Mouse (Mus musculus) bone marrow macrophage, adult 2 months (primary cell): ENCODE data around the gene Hipk2. TPM values are rescaled to one million over a fixed set of nuclear protein-coding genes. Genes with fewer than 3 reads are reported as not detected.

Experiments
- H3K27ac ChIP-seq: 2 replicates; pipeline ENCODE4 v1.5.1; 2012; ENCODE audit warnings: low read depth, low read length; ENCODE audit not compliant: insufficient read depth
- H3K4me1 ChIP-seq: 2 replicates; pipeline ENCODE4 v1.6.1; 2012; ENCODE audit warnings: low read length; ENCODE audit not compliant: control insufficient read depth, insufficient read depth
- H3K4me3 ChIP-seq: 2 replicates; pipeline ENCODE4 v1.5.1; 2012; ENCODE audit warnings: mild to moderate bottlenecking, low read length, moderate library complexity; ENCODE audit not compliant: insufficient read depth
- CTCF ChIP-seq: IDR thresholded peaks from 2 replicates; pipeline ENCODE4 v1.5.1; 2012; ENCODE audit warnings: low read depth, mild to moderate bottlenecking, low read length, moderate library complexity
- POLR2A ChIP-seq: IDR thresholded peaks from 2 replicates; pipeline ENCODE4 v1.6.1; 2012; ENCODE audit warnings: mild to moderate bottlenecking, low read depth, low read length, borderline replicate concordance
- polyA plus RNA-seq: library from polyadenylated mRNA; stranded (reverse); fragments of >200 nt; gene quantifications from 2 replicates; pipeline ENCODE4 v1.2.4, GENCODE M21; 2012; ENCODE audit not compliant: missing spikeins, insufficient read depth, insufficient read length

The Hipk2 gene
- polyA plus RNA-seq, 1 experiment: 20.9 TPM

DNA sequence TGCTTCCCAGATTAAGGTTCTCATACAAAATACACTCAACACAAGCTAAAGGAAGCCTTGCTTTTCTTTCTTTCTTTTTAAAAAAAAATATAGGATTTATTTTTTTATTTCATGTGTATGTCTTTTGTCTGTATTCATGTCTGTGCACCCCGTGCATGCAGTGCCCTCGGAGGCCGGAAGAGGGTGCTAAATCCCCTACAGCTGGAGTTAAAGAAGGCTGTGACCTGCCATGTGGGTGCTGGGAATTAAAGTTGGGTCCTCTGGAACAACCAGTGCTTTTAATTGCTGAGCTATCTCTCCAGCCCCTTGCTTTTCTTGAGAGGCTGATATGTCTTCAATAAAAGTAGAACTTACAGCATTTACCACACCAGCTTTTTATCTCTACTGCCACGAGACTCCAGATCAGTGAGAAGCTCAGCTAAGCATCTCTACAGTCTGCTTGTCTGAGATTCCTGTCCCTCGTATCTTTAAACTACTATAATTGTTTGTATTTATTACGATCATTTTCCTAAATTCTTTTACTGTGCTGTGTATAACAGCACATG, 25.2 kb downstream of the Hipk2 start:
- Histone ChIP-seq H3K4me1 (peaks cover 50% of the 10 kb centered on the region), H3K4me3 (no peak overlapping the region), H3K27ac (no peak overlapping the region)
- no peak for TF ChIP-seq CTCF
- TF ChIP-seq POLR2A: no peak

DNA sequence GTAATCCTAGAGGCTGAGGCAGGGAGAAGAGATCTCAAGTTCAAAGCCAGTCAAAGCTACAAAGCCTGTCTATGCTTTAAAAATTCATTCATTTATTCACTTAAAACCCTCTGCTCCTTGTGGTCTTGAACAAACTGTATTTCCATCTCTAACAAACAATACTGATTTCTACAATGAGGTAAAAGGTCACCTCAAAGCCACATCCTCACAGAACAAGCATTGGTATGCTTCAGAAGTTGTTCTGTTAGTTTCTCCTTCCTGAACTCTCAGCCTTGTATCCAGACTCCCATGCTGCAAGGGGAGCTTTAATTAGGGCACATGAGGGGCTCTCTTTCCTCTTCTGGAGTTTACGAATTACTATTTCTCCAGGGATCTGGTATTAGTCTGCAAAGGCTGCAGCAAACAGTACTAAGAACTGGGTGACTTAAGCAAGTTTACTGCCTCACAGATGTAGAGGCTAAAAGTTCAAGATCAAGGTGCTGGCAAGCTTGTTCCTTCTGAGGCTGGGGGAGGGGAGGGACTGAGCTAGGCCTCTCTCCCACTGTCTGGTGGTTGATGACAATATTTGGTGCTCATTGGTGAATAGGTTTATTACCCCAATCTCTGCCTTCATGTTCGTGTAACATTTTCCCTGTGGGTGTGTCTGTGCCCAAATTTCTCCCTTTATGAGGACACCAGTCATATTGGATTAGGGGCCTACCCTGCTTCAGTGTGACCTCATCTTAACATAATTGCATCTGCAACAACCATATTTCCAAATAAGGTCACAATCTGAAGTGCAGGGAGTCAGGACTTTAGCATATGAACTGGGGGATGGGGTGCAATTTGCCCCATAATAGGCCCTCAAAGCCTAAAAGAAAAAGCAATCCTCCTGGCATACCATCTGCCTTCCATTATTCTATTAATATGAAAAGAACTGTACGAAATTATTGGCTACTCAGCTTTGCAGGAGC, 27.7 kb downstream of the Hipk2 start:
- TF ChIP-seq CTCF (no peak), POLR2A (no peak)
- Histone ChIP-seq H3K27ac (no peak overlapping the region), H3K4me3 (no peak overlapping the region), H3K4me1 (peaks cover 49% of the 10 kb centered on the region)

GRCm38 (mm10) chr6:38847447-38847846, 28.5 kb downstream of the Hipk2 start:
- TF ChIP-seq CTCF (no peak), POLR2A (no peak)
- H3K27ac ChIP-seq: no peak overlapping the region
- peaks cover 47% of the 10 kb centered on the region for H3K4me1 ChIP-seq
- H3K4me3 ChIP-seq: no peak overlapping the region

DNA sequence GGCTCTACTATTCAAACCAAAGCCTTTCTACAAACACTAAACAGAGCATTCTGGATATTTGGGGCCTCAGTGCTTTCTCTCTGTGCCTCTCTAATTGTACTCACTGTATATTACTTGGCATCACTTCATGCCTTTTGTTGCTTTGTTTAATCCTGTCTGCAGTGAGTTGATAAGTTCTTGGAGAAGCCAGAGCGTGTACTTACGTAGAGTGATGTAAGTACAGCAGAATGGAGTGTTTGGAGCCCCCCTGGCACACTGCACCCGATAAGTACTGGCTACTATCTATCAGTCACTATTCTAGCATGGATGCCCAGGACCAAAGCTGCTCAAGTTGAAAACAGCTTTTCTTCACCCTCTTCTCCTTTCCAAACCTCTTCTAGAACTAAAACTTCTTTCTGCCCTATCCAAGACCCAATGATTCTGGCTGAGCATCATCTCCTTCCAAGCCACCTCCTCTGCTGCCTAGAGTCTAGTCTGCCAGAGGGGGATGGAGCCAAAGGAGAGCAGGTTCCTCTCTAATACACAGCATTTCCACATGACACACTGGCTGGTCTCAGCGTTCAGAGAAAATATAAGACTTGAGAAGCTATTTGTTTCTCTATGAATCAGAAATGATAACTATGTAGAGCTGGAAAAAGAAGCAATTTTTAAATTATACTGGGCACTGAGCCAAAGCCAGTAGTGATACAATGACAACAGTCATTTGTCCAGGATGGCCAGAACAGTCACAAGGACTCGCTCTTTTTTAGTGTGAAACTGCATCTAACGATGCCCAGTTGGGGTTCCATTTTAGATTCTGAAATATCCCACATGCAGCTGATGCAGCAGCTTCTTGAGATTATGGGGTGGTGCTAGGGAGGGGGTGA, 29.4 kb downstream of the Hipk2 start:
- H3K27ac ChIP-seq: no peak overlapping the region
- no peak for TF ChIP-seq CTCF
- no peak overlapping the region for H3K4me3 ChIP-seq
- H3K4me1 ChIP-seq: peaks cover 45% of the 10 kb centered on the region

- TF ChIP-seq CTCF (no peak), POLR2A (no peak)
- H3K27ac ChIP-seq: no peak overlapping the region
- H3K4me1 ChIP-seq: peaks cover 45% of the 10 kb centered on the region
Measured at GRCm38 (mm10) chr6:38845876-38846275, 30.1 kb downstream of the Hipk2 start.

GRCm38 (mm10) chr6:38845117-38845516, 30.8 kb downstream of the Hipk2 start:
- TF ChIP-seq POLR2A (no peak), CTCF (no peak)
- Histone ChIP-seq H3K27ac (no peak overlapping the region), H3K4me1 (peaks cover 42% of the 10 kb centered on the region), H3K4me3 (no peak overlapping the region)

More at GRCm38 (mm10) chr6:38845876-38846275, 30.1 kb downstream of the Hipk2 start:
- H3K4me3 ChIP-seq: no peak overlapping the region

GRCm38 (mm10) chr6:38841551-38841950, 34.4 kb downstream of the Hipk2 start:
- peaks cover 10% of the 10 kb centered on the region for H3K4me1 ChIP-seq

DNA sequence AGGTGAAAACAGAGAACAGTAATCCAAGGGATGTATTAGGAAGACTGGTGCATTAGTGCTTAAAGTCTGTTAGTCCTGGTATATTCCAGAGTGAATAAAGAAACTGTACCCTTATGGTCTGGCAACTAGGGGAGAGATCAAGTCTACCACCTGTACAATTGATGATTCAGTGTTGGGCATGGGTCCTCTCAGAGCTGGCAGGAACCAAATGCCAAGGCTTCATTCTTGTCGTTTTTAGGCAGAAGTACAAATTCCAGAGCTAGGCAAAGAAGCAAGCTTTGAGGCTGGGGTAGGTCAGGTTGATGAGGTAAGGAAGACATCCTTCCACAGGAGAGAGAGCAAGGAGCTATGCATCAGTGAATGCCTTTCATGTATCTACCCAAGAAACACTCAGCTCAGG, 35.2 kb downstream of the Hipk2 start:
- H3K4me1 ChIP-seq: peaks cover 9% of the 10 kb centered on the region
- TF ChIP-seq POLR2A (no peak), CTCF (no peak)
- no peak overlapping the region for H3K4me3 ChIP-seq
- no peak overlapping the region for H3K27ac ChIP-seq

More at GRCm38 (mm10) chr6:38841551-38841950, 34.4 kb downstream of the Hipk2 start:
- TF ChIP-seq POLR2A: no peak
- TF ChIP-seq CTCF: no peak
- no peak overlapping the region for H3K27ac ChIP-seq
- no peak overlapping the region for H3K4me3 ChIP-seq

DNA sequence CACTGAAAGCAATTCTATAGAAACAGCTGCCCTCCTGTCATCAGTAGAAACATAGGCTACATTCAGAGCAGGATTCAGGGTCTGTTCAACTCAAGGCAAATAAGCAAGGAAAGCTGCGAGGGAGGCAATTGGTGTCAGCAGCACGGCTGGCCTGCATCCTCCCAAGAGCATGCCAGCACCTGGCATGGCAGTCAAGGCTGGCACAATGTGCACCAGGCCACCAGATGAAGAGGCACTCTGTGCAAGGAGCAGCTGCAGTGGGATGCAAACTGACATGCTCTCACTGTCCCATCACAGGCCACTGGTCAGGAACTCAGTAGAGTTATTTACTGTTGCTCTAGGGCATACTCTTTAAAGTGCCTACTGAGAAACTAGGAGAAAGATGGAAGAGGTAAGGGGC, 35.6 kb downstream of the Hipk2 start:
- no peak overlapping the region for H3K4me3 ChIP-seq
- no peak overlapping the region for H3K27ac ChIP-seq
- H3K4me1 ChIP-seq: peaks cover 9% of the 10 kb centered on the region
- TF ChIP-seq POLR2A: no peak
- TF ChIP-seq CTCF: no peak
